Mouse (Mus musculus): Measurements from ENCODE around the gene Gga1.
A peak's percentile ranks its signal among the peaks of the same experiment; 100 is the strongest.
"Not testable (repeated sequence)": the region's sequence is repeated elsewhere in the genome, so short reads cannot be mapped to it uniquely, and the experiment has no call there.

Gga1 gene

DNA sequence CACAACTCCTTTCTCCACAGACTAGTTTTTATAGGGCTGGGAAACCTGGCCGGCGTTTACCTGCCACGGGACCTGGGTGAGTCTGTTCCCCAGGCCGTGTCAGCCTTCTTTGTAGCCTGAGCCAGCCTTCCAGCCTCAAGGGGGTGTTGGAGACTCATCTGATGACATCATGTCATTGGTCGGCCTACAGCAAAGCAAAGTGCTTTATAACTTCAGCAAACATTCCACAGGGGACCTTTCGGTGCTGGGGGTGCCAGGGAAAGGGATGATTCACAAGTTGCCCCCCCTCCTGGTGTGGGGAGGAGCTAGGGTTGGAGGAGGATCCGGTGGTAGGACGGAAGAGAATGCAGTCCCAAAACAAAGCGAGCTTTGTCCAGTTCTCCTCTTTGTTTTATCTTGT is 32.2 kb upstream of the Gga1 start:
- DNase-seq (ENCODE audit: extremely low spot score, low read depth, low spot score): no peak

DNA sequence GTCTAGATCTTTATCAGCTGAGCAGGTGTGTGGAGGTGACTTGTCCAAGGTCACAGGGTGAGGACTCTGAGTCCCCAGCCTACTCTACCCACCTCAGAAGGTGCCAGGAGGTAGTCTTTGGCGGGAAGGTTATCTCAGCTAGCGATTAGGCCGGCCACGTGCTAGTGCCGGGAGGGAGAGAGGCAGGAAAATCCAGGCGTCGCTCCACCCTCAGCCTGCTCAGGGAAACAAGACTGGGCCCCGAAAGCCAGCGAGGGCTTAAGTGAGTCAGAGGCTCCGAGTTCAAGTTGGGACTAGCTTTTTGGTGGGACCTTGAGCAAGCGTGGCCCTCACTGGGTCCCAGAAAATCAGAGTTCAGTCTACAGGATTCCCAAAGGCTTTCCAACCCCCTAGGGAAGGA is 31.7 kb upstream of the Gga1 start:
- DNase-seq (ENCODE audit: extremely low spot score, low read depth, low spot score): no peak

DNA sequence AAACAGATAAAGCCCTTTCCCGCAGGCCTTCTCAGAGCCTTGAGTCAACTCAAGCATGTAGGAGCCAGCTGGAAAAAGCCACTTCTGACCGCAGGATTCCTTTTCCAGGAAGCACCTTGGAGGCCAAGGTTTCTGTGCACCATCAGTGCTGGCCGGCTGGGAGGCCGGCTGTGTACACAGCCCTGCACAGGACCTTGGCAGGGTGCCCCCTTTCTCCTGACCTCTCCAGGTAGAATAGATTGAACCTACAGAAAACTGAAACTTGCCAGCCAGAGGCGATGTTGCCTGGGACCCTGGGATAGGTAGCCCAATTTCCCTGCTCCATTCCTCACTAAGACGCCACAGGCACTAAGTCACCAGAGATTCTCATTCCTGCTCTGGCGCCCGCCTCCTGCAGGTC is 31.1 kb upstream of the Gga1 start:
- DNase-seq (ENCODE audit: extremely low spot score, low read depth, low spot score): no peak

DNA sequence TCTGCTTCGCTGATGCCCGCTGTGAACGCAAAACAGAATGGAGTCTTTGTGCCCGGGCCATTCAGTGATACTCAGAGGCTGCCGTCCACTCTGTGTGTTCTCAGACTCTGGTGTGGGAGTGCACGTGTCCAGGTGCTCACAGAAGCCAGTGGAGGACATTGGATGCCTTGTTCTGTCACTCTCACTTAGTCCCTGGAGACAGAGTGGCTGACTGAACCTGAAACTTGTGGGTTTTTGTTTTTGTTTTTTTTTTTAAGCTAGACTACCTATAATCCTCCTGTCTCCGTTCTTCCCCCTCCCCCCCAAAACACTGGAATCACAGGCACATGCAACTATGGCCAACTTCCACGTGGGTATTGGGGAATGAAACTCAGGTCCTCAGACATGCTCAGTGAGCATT is 30.6 kb upstream of the Gga1 start:
- DNase-seq (ENCODE audit: extremely low spot score, low read depth, low spot score): no peak

DNA sequence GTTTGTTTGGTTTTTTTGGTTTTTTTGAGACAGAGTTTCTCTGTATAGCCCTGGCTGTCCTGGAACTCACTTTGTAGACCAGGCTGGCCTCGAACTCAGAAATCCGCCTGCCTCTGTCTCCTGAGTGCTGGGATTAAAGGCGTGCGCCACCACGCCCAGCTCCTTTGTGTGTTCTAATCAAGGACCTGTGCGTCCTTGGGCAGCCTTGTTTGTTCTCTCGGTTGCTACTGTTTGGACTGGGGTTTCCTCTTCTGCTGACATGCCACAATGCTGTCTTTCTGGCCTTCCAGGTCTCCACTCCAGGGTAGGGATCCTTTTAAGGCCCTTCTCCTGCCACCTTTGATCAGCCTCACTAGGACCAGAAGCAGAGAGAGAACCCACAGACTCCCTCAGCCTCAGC is 30.2 kb upstream of the Gga1 start:
- not testable (repeated sequence) for DNase-seq (ENCODE audit: extremely low spot score, low read depth, low spot score)

DNA sequence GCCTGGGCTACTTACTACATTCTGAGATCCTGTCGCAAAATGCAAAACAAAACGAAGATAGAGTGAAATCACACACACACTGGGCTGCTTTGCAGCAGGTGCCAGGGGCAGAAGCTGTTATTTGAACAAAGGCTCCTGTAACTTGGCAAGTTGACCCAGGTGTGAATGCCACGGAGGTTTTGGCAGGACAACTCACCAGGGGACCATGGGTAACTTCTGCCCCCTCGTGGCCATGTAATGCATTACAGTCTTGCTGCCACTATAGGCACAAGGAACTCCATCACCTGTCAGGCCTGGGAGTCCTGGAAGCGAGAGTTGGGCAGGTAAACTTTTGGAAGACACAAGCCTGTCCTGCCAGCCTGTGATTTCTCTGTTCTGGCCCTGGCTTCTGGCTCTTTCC is 28.5 kb upstream of the Gga1 start:
- DNase-seq (ENCODE audit: extremely low spot score, low read depth, low spot score): peak; percentile 58

DNA sequence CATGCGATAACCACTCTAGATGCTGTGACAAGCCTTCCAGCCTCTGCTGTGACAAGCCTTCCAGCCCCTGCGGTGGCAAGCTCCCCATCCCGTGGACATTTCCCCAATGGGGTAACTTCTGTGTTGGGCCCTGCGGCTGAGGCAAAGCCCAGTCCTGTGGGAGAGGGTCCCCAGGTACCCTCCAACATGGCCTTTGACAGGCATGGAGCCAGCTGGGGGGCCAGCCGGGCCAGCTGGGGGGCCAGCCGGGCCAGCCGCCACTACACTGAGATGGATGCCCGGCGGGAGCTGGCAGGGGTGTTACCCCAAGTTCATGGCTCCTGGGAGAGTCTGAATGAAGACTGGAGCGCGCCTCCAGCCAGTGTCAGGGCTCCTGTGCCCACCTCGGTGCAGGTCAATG is 27.5 kb upstream of the Gga1 start:
- DNase-seq (ENCODE audit: extremely low spot score, low read depth, low spot score): no peak

DNA sequence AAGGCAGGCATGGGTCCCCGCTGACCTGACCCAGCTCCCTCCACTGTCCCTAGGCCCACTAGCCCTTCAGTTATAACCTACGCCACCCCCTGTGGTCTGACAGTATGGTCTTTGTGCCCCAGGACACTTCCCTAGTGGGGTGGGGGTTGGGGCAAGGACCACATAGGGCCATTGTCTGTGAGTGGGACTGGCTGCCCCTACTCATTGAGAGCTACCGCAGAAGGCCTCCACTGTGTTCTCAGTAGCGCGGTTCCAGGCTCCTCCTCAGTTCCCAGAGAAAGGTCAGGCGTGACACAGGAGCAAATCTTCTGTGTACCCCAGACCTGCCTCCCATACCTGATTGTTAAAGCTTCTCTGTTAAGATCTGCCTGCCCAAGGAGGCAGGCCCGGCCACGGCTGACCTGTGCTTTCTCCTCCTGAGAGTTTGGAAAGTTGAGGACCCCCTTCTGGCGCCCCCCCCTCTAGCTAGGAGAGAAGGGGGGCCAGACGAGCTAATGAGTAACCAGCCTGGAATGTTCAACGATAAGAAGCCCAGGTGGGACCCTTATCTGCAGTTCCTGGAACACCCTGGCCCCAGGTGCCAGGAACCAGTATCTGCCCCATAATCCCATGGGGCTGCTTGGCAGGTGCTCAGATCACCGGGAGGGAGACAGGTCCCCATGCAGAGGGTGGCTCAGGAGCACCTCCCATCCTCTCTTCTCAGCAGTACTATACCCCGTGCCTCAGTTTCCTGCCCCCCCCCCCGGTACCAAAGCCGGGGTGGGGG is 26.7 kb upstream of the Gga1 start:
- DNase-seq (ENCODE audit: extremely low spot score, low read depth, low spot score): no peak

DNA sequence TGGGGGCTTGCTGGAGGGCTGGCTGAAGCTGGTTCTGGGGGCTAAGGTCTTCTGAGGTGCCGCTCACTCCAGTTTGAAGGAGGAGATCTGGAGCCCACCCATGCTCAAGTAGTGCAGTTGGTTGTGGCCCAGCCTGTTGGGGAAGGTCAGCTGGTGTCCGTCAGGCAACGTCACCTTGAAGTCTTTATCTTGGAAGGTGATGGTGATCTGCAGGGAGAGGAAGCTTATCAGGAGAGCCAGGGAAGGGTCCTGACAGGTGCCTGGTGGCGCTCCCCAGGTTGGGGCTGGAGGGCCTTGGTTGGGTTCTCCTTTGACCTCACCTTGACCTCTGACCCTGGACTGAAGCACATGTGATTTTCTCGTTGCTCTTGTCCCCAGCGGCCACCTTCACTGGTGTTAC is 26.0 kb upstream of the Gga1 start:
- no peak for DNase-seq (ENCODE audit: extremely low spot score, low read depth, low spot score)

DNA sequence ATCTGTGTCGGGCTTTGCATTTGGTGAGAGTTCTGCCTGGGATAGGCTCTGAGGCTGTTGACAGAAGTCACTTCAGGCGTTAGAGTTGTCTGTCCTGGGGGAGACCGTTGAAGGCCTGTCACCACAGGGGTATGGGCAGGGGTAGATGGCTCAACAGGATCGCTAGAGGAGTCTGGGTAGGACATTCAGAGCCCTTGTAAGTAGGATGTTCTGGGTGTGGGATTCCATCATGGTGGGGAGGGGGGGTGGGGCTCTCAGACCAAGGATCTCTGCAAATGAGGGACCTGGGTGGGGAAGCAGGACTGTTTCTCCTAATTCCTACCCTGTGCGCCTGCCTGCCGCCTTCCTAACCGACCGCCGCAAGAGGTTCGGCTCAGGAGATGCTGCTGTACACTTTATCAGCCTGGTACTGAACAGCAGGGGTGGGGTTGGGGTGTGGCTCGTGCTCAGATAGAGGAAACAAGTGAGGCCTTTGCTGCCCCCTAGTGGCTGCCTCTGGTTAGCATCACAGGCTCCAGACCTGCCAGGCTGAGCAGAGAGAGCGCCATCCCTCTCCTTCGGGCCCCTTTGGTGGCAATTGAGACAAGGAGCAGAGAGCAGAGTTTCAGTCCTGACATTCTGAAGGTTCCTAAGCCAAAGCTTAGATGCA is 25.4 kb upstream of the Gga1 start:
- DNase-seq (ENCODE audit: extremely low spot score, low read depth, low spot score): peak; percentile 72

DNA sequence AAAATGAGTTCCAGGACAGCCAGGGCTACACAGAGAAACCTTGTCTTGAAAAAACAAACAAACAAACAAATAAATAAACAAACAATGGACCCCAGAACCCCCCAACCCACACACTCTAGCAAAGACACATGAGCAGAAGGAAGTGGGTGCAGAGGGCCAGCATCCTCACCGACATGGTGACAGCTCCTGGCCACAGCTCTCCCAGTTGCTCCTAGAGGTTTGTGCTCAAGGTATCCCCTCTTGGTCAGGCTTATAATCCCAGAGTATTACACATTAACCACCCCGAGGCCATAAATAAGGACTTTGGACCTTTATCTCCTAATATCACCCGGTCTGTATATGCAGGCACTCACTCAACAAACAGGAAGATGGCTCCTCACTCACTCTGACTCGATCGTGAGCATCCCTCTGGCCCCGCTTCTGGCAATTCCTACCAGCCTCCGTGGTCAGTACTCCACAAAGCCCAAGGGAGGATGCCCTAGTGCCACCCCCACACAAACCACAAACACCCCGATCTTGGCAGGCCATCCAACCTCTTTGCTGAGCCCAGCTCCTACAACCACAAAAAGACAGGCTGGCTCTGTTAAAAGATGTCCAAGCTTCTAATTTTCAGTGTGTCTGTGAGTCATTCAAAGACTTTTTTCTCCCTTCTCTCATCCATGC is 21.6 kb upstream of the Gga1 start, which contains the start of gene Lgals2:
Lgals2 (minus strand) TSS at position 227 of the 663 bp plus-strand sequence.
- DNase-seq (ENCODE audit: extremely low spot score, low read depth, low spot score): no peak

DNA sequence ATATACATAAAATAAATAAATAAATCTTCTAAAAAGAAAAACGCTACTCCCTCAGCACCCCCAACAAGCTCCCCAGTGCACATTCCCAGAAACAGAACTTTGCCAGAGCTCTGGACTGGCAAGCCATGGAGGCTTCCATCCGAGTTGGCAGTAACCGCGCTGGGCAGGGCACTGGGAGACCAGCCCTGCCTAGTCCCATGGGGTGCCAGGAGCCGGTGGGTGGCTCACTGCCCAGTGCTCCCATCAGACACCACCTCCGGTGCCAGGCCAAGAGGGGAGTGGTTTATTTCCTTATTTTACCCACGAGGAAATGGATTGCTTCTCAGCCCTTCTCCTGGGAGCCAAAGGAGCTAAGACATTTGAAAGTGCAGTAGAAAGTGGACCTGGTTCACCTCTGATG is 20.0 kb upstream of the Gga1 start:
- DNase-seq (ENCODE audit: extremely low spot score, low read depth, low spot score): no peak

DNA sequence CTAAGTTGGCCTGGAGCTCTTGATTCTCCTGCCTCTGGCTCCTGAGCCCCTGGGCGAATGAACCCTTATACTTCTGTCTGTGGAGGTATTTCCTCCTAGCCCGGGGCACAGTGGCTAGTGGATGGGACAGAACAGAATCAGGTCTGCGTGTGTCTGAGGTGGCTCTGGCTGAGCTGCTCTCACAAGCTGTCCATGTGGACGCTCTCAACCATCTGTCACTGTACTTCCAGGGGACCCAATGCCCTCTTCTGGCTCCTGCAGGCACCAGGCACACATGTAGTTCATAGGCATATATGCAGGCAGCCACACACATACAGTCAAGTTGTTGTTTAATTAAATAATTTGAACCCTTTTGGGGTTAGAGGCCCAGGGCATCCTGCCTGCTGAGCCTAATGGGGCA is 17.7 kb upstream of the Gga1 start:
- no peak for DNase-seq (ENCODE audit: extremely low spot score, low read depth, low spot score)

DNA sequence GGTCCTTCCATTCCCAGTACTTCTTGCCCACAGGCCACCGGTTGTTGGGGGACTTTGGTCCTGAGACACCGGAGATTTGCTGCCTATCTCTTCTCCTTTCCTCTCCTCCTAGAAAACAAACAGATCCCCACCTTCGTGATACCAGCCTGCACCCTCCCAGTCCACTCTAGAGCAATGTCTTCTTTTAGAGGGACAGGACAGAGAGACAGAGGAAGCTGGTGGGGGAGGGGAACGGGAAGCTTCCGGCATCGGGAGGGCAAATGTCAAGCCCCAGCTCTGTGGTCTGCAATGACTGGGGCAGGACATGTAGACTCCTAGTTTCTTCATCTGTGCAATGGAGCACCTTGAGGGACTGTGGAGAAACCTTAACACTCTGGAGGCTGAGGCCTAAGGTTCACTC is 17.3 kb upstream of the Gga1 start:
- DNase-seq (ENCODE audit: extremely low spot score, low read depth, low spot score): no peak

DNA sequence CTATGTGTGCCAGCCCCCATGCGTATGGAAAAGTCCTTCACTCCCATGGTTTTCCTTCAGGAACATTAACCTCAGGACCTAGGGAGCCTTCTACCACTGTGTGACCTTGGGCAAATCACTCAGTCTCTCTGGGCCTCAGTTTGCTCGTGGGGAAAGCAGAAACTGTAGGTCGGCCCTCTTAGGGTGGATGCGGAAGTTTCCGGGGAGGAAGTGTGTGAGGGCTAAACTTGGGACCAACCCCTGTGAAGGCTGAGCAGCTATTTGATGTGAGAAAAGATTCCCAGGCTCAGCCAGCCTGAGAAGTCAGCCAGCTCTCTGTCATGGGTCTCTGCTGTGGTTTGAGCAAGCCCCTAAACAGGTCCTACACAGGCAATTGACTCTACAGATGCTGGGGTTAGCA is 14.7 kb upstream of the Gga1 start:
- DNase-seq (ENCODE audit: extremely low spot score, low read depth, low spot score): no peak

DNA sequence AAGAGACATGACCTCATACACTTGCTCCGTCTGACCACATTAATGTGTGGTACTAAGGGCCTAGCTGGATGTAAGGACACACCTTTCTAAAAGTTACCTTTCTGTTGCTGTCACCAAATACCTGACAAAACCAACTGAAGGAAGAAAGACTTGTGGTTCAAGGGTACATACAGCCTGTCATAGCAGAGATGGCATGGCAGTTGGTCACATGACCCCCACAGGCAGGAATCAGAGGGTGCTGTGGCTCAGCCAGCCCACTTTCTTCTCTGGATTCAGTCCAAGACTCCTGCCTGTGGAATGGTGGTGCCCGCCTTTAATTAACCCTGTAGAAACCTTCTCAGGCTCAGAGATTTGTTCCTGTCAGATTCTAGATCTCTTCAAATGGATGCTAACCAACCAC is 13.8 kb upstream of the Gga1 start:
- no peak for DNase-seq (ENCODE audit: extremely low spot score, low read depth, low spot score)

DNA sequence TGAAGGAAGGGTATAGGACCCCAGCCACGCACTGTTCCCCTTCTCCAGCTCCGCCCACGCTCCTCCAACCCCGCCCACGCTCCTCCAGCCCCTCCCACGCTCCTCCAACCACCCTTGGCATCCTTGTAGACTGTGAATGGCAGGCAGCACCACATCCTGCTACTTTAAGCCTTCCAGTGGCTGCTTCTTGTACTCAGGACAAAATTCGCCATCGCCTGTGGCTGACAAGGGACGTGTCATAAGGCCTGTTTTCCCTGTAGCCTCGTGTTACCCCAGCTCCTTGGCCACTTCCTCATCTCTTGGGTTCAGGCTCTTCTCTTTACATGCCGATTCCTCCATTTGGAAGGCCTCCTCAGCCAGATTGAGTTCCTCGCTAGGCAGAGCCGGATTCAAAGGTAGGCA is 13.1 kb upstream of the Gga1 start:
- no peak for DNase-seq (ENCODE audit: extremely low spot score, low read depth, low spot score)

DNA sequence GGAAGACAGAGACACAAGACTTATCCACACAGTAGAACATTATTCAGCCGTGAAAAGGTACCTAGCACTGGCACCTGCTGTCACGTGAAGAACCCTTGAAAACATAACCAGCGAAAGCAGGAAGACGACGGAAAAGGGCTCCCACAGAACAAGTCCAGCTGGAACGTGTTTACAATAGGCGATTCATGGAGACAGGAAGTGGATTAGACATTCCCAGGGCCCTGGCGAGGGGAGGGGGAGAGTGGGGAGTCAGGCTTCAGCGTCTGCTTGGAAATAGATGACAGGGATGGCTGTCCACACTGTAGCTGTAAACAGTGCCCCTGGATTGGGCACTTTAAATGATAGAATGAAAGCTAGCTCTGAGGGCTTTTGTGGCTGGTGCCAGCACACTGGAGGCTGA is 8.6 kb upstream of the Gga1 start:
- DNase-seq (ENCODE audit: extremely low spot score, low read depth, low spot score): no peak

DNA sequence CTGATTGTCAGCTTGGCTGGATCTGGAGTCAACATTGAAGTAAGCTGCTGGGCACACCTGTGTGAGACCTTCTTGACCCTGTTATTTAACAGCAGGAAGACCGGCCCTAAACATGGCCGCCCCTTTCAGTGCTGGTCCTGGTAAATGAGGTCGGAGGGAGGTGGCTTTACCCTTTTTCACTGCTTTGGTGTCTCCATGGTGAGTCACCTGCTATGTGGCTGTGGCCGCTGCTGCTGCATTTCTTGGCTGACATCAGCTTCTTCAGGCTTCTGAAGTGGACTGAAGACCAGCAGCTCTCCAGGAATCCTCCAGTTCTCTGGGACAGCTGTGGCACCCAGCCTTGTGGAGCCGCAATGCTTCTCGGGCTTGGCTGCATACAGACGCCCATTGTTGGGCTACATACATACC is 8.2 kb upstream of the Gga1 start:
- no peak for DNase-seq (ENCODE audit: extremely low spot score, low read depth, low spot score)

DNA sequence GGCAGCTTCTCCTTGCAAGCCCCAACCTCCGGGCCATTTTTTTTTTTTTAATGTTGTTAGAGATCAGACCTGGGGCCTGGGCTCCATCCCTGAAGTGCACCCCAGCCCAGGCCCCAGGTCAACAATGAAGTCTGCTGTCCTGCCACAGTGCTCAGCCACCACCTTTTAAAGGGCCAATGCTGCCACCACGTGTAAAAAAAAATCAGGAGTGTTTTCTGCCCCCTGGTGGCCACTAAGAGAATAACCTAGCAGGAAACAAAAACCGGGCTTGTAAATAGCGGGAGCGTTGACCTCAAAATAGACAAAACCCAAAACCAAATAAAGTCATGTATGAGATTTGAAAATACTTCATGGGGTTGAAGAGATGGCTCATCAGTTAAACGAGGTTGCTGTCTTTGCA is 7.2 kb upstream of the Gga1 start:
- DNase-seq (ENCODE audit: extremely low spot score, low read depth, low spot score): peak; percentile 44

DNA sequence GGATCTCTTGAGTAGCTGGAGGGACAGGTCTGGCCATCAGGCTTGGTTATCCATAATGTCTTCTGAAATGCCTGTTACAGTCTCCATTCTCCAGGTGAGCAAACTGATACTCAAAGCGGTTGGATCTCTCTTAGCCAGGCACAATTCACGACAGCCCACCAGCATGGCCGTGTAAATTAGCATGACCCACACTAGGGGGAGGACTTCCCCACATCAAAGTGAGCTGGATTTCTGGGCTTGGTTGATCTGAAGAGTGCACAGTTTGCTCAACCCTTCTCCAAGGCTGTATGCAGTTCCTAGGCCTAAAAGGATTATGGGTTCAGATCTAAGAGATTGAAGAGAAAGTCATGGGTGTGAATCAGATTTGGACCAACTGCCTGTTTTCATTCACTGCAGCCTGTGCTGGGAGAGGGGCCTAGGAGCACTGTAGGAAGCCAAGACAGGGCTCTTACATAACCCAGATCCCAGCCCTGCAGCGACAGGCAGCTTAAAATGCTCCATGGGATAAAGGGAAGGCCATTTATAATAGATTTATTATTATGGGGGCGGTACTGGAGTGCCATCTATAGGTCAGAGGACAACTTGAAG is 4.9 kb upstream of the Gga1 start:
- DNase-seq (ENCODE audit: extremely low spot score, low read depth, low spot score): no peak
